Mouse (Mus musculus): ENCODE measurements around the gene Edf1.
A peak's percentile ranks its signal among the peaks of the same experiment; 100 is the strongest.
"Not testable (repeated sequence)": the region's sequence is repeated elsewhere in the genome, so short reads cannot be mapped to it uniquely, and the experiment has no call there.

Edf1 gene

DNA sequence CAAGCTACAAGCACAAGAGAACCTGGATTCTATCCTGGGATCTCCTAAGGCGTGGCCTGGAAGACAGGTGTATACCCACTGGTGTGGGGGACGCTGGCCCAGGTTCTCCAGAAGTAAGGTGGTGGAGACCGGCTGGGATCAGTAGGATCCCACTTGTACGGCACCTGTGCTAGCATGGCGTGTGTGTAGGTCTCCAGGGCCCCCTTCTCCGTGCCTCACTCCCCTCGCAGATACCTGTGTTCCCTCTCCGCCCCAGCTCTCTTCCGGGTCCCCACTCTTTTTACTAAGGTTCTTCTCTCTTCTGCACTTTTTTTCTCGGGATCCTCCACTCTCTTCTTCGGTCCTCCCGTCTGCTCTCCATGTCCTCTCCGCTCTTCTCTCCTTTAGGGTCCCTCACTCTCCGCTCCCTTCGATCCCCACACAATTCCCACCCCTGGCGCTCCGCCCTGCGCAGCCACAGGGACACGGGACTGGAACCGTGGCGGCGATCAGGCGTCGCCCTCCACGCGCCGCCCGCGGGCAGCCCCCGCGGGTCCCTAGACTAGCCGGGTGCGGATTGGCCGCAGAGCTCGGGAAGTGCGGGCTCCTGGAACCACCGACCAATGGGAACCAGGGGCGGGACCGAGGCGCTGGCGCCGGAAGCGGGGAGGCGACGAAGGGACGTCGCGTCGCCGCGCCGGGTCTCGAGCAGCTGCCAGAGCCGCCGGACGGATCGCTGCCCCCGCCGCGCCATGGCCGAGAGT, at the start of gene Edf1:
Gene Edf1, plus strand, starts transcription at position 627 of the 743 bp plus-strand sequence.
- DNase-seq (ENCODE audit: low spot score in 2 of 2): peak; percentile 87 to 91

DNA sequence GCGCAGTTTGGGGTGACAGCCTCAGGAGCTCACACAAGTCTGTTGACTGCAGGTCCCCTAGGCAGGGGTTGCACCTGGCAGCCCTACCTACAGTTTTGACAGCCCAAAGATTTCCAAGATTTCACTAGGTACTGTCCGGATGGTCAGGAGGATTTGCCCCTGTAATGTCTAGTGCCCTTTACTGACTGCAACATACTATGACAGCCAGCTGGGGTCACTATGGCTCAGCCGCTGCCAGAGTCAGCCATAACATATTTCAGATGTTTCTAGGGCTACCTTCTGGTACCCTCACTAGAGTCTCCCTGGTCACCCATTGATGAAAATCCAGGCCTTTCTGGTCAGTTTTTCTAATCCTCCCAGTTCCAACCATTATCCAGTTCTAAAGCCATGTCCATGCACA, 47.7 kb upstream of the Edf1 start:
- no peak for DNase-seq (ENCODE audit: low spot score in 2 of 2)

DNA sequence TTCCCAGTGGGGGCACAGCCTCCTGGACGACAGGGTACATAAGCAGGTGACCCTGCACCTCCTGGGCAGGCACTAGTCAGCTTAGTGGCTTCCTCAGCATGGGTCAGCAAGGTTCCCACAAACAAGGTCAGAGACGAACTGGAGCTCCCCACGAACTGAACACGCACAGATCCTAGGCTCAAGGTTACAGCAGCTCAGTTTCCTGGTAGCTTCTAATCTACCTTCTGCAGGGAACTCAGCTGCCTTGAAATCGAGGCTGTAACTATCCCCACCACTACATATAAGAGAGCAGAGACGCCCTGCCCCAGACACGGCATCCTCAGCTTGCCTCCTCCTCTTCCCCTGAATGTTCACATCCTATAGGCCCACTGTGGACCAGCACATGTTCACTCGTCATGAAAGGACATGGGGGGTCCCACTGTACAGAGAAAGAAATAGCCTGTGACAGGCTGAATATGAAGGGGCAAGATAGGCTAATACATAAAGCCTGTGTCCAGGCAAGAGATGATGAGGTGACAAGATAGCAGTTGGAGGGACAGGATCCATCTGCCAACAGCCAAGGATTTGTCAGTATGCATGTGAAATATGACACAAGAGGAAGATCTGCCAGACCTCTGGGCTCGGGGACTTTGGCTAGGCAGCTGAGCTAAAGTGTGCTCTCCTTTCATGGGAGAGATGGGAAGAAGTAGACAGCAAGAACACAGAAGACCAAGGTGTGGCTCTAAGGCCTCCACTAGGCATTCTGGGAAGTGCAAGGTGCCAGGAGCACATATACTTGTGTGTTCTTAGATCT, 30.9 kb upstream of the Edf1 start:
- no peak for DNase-seq (ENCODE audit: low spot score in 2 of 2)

DNA sequence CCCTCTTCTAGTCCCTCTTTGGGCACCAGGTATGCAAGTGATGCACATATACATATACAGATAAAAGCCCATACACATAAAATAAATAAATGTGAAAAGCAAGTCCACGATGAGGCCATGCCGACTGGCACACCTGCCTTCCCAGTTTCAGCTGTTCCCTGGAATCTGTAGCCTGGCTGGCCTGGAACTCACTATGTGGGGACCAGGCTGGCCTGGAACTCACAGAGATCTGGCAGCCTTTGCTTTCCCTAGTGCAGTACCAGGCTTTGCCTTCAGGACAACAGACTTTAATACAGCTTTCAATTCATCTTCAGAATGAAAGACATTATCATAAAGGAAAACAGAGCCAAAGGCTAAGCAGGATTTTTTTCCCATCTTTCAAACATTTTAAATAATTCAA, 23.9 kb upstream of the Edf1 start:
- DNase-seq (ENCODE audit: low spot score in 2 of 2): no peak

DNA sequence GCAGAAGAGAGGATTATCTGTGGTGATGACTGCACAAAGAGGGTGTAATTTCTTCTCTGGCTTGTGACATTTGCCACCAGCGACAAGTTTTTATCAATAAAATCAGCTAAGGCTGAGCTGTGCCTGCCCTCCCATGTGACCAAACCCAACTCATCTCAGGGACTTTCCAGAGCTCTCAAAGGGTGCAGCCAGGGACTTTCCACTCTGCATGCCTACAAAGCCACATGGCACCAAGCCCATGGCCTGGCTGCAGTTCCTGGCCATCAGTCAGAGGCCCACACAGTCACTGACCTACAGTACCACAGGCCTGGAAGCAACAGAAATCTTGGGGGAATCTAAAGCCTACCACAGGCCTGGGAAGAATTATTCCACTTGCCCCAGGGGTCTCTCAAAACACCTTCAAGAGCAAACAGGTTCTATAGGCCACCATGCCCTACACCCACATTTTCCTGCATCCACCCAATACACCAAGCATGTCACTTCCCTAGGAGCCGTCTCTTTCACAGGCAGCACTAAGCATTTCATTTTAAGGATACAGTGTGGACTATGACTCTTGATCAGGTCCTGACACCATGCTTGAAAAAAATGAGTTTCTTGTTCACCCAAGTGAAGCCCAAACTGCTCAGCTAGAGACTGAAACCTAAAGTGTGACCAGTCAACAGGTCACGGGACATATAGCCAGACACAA, 23.3 kb upstream of the Edf1 start:
- no peak for DNase-seq (ENCODE audit: low spot score in 2 of 2)

DNA sequence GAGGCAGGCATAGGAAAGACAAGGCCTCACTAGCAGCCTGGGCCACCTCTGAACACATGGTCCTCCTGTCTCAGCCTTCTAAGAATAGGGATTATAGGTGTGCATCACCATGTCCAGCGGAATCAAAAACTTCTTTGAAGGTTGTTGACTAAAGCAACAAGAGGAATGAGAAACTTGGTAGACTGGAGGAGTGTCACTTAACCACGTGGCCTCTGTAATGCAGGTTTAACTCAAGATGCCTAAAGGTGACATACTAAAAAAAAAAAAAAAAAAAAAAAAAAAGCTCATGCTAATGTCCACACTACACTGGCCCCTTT, 22.8 kb upstream of the Edf1 start:
- no peak for DNase-seq (ENCODE audit: low spot score in 2 of 2)

DNA sequence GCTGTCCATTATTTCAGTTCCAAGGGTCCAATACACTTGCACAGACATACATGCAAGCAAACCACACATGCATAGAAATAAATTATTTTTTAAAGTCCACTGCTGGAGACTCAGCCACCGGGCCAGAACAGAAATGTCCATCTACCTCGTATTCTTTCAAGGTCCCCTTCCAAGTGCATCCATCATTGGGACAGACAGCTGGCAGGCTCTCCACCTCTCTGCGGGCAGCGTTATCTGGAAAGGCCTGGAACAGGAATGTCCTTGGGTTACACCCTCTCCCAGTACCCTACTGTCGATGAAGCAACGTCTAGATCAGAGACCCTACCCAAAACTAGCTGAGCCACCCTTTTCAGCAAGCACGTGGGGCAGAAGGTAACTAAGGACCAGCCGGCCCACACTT, 21.1 kb upstream of the Edf1 start:
- DNase-seq (ENCODE audit: low spot score in 2 of 2): no peak

DNA sequence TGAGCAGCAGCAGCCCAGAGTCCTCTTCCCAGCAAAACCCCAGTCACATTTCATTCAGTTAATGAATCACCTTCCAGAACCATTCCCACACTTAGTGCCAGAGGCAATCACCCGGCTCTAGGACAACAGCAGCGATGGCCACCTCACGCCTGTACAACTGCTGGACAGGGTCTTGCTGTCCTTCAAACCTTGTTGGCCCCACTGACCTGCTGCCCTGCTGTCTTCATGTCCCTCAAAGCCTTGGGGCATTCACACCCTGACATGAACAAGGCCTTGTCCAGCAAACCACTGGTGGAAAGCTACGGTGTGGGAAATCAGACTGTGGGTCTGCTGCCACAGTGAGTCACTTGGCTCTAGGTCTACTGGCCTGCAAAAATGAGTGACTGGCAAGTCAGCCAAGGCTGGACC, 17.1 kb upstream of the Edf1 start:
- no peak for DNase-seq (ENCODE audit: low spot score in 2 of 2)

DNA sequence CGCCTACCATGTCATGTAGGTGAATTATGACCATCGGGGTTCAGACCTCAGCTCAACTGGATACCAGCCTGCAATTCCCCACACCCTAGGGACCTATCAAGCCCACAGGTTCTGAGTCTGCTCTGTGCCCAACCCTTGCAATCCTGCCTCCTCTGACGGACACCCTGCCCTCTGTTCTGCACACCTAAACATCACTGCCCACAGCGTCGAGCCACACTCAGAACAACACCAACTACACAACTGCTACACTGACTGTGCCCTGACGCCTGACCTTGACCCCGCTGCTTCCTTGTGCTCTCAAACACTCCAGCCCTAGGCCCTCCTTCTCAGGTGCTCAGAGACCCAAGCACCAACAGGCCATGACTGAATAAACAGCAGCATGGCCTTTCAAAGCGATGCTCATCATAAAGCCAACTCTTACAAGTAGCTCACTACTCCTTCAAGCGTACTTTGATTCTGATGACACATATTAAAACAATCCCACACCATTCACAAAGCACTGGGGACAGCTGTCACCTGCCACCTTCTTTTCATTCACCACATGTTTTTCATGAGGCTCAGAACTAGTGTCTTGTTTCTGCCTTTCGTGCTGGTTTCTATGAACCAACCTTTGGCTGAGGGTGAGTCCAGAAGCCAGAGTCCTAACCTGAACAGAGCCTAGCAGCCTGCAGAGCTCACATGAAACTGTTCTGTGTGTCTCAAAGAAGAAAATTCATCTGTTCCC, 15.8 kb upstream of the Edf1 start:
- no peak for DNase-seq (ENCODE audit: low spot score in 2 of 2)

DNA sequence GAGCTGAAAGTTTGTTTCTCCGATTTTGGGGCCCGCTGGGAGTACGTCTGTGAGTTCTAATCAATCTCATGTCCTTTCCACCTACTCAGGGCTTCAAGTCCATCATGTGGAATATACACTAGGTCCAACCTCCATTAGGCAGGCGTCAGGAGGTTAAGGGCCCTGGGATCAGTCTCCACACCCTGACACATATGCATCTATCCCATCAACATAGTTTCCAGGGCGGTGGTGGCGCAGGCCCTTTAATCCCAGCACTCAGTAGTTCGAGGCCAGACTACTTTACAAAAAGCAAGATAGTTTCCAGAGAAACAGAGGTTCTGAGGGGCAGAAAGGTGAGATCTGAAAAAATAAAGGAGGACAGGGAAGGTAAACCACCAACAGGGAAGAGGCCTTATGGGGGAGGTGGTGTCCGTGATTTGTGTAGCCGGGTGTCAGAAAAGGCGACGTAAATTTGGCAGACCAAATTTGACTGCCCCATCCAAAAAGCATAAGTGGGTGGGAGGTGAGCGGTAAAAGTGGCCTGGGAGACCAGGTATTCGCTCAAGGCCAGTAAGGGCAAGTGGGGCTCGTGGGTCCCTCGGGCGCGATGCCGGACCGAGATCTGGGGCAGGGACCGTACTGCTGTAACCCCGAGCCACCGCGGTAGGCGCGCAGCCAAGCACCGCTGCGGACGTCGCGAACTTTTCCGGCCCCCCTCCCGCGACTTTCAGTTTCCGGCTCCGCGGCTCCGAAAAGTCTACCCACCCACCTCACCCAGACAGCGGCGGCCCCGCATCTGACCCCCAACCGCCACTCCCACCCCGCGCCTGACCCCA, 11.4 kb upstream of the Edf1 start:
- no peak for DNase-seq (ENCODE audit: low spot score in 2 of 2)

DNA sequence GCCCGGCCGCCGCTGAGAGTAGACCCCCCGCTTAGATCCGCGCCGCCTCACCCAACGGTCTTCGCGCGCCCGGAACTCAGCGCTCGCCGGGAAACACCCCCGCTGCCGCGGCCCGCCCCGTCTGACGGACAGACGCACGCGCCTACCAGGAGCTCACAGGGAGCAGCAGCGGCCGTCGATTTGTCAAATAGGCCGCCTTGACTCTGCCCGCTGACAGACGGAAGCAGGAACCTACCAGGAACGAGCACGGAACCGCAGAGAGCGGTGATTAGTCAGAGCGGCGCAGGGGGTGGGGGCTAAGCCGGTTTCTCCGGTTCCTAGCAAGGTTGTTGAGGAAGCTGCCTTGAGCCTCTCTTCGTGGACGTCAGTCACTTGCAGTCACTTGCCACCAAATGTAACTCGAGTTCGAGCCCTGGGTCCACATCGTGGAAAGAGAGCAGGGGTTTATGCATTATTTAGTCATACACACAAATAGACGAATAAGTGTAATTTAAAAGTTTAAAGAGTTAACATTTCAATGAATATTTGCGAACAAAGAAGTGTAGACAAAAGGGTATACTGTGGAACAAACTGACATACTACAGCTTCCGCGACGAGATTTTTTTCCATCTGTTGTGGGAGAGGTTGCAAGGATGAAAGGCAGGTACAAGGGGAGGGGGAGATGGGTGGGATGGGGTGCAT, 10.7 kb upstream of the Edf1 start, which contains the start of gene Traf2:
Gene Traf2, minus strand, starts transcription at position 130 of the 681 bp plus-strand sequence.
- DNase-seq (ENCODE audit: low spot score in 2 of 2): peak; percentile 98 to 99

DNA sequence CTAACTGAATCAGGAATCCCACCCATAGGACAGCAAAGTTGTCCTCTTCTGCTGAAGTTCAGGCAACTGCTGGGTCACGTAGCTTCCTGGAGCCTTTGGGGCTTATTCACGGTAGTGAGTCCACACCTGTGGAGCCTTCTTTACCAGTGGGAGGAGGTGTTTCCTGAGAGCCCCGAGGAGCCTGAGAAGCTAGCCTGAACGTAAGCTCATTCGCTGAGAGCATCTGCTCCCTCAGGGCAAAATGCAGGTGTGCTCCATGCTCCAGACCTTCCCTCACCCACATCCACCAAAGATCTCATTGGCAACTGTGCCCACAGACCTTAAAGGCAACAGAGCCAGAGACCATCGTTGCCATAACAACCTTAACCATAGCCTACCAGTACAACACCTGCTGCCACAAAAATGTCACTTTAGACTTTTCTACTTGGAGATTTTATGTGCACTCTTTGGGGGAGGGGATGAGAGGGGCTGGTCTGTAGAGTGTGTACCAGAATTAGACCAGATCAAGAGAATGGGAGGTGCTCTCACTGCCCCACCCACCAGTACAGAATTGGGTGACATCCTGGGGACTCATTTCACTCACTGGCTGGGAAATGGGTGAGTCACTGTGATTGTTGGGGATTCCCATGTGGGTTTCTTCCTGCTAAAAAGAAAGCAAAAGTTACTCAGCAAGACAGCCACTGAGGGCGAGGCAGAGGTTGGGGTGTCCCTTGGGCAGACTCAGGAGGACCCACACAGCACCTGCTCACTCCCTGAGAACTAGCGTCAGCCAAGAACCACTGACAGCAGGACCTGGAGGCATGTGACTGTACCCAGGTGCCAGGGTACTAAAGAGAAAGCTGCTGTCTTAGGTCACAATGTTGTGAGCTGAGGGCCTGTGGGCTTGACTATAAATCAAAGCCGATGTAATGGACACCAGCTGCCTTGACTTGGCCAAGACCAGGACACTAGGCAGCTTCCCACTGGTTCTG, 8.3 kb upstream of the Edf1 start:
- DNase-seq (ENCODE audit: low spot score in 2 of 2): no peak

DNA sequence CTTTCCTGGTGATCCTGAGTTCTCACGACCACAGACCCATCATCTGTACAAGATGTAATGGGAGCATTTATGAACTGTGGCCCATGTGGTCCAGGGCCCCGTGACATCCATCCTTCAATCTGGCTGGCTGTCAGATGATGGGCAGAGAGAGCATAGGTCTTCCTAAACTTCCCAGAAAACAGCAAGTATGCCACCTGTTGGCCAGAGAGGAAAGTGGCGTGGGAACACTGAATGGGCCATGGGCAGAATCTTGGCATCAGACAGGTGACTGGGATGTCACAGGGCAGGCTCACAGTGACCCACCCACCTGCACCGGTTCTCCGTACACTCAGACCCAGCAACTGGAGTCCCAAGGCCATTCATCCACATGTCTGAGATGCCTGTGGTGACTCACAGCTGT, 6.5 kb upstream of the Edf1 start:
- DNase-seq (ENCODE audit: low spot score in 2 of 2): no peak

DNA sequence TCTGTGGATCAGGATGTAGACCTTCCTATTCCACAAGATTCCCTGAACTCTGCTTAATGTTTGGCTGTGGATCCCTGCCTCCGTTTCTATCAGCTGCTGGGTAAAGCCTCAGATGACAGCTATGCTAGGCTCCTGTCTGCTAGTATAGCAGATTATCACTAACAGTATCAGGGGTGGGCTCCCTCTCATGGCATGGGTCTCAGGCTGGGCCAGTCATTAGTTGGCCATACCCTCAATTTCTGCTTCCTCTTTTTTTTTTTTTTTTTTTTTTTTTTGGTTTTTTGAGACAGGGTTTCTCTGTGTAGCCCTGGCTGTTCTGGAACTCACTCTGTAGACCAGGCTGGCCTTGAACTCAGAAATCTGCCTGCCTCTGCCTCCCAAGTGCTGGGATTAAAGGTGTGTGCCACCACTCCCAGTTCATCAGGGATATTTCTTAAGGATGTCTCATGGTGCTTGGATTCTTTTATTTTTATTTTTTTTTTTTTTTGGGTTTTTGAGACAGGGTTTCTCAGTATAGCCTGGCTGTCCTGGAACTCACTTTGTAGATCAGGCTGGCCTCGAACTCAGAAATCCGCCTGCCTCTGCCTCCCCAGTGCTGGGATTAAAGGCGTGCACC, 4.4 kb upstream of the Edf1 start:
- not testable (repeated sequence) for DNase-seq (ENCODE audit: low spot score in 2 of 2)

DNA sequence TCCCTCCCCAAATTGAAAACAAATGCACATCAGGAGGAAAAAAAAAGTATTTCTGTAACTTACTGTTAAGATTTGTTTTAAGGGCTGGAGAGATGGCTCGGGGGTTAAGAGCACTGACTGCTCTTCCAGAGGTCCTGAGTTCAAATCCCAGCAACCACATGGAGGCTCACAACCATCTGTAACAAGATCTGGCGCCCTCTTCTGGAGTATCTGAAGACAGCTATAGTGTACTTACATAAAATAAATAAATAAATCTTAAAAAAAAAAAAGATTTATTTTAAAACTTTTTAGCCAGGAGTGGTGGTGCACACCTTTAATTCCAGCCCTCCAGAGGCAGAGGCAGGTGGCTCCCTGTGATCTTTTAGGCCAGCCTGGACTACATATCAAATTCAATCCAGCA, 2.2 kb upstream of the Edf1 start:
- not testable (repeated sequence) for DNase-seq (ENCODE audit: low spot score in 2 of 2)

DNA sequence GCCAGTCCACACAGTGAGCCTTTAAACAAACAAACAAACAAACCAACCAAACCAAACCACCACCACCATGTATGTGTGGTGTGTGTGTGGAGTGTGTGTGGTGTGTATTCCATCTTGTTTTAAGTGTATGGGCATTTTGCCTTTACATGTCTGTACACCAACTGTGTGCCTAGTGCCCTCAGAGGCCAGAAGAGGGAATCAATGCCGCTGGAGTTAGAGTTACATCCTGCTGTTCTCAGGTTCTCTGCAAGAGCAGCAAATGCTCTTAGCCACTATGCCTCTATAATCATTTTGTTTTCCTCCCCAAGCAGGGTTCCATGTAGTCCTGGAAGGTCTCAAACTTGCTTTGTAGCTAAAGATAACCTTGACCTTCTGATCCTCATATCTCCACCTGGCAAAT, 1.4 kb upstream of the Edf1 start:
- no peak for DNase-seq (ENCODE audit: low spot score in 2 of 2)

DNA sequence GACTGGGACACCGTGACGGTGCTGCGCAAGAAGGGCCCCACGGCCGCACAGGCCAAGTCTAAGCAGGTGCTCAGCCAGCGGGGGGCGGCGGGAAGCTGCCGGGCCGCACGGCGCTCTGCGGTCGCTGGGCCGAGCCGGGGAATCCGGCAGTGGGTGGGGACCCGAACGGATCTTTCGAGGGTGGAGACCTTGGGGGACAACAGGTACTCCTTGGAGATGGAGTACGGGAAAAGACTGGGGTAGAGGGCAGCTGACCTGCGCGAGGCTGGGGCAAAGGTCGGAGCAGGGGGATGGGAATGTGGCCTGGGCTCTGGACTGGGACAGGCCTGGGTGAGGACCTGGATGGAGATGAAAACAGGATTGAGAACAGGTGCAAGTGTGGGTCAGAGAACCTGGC, 315 bp downstream of the Edf1 start:
- no peak for DNase-seq (ENCODE audit: low spot score in 2 of 2)

DNA sequence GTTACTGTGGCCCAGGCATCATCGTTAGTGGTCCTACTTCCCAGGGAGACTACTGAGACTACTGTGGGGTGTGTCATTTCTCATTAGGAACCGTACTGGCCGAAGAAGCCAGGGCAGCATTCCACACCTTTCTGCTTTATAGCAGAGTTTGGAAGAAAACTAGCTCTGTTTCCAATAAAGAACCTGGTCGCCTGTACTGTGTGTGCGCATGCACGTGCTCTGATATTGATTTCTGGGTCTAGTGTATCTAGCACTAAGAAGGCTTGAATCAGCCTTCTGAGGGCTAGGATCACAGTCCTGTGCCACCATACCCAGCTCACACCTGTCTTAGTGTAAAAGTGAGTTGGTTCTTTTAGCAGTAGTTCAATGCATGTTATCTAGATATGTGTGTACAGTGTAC, 1.1 kb downstream of the Edf1 start:
- no peak for DNase-seq (ENCODE audit: low spot score in 2 of 2)

DNA sequence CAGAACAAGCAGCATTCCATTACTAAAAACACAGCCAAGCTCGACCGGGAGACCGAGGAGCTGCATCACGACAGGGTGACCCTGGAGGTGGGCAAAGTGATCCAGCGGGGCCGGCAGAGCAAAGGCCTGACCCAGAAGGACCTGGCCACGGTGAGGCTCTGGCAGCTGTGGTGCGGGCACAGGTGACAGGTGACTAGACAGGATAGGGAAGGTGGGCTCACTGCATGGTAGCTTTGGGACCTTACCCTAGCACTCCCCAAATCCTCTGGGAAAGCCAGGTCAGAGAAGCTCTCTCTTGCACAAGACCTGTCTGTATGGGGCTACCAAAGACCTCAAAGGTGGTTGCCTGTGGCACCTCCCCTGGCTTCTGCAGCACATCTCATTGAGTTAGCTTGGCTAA, 2.9 kb downstream of the Edf1 start:
- DNase-seq (ENCODE audit: low spot score in 2 of 2): no peak

Data from frontal cortex, postnatal 25 days (tissue).